Mouse (Mus musculus): ENCODE data around the gene H3f3a.

GRCm38 (mm10) chr1:180811596-180812462 is 1.9 kb downstream of the H3f3a start:
- TF ChIP-seq EP300 (IDR thresholded peaks at IDR 0.05; ENCODE audit: low read length) (no peak), ZKSCAN1 (IDR thresholded peaks at IDR 0.05; ENCODE audit: borderline replicate concordance, low read depth, low read length) (no peak), JUN (IDR thresholded peaks at IDR 0.05; ENCODE audit: insufficient read depth, low read depth, low read length) (no peak), POLR2A (IDR thresholded peaks at IDR 0.05; ENCODE audit: low read depth, low read length) (no peak)

Measured in CH12.LX (cell line).